Mouse (Mus musculus) testis, postnatal 10 days (tissue): ENCODE results near the gene Olfr924.
"Not testable (repeated sequence)": the region's sequence is repeated elsewhere in the genome, so short reads cannot be mapped to it uniquely, and the experiment has no call there.

Experiments
- DNase-seq: peaks from one replicate; pipeline ENCODE4 v3.0.0; 2021; ENCODE audit warnings: low spot score

Gene Olfr924

DNA sequence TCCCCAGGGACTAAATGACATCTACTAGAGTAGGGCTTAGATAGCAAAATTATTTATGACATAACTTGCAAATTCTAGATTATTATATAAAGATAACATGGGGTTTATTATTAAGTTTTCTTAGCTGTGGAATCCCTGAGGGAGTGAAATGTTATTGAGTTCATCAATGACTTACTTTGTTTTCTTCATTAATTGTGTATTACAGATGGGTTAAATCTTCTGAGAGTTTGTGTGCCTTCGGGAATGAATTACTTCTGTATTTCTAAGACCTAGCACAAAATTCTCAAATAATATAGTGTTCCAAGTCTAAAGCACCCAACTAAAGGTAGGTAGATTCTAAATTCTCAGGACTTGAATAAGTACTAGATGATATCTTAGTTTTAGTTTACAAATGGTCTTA, at the start of gene Olfr924:
TSS of gene Olfr924 (plus strand) at position 301 of the 400 bp plus-strand sequence.
- DNase-seq = no peak

DNA sequence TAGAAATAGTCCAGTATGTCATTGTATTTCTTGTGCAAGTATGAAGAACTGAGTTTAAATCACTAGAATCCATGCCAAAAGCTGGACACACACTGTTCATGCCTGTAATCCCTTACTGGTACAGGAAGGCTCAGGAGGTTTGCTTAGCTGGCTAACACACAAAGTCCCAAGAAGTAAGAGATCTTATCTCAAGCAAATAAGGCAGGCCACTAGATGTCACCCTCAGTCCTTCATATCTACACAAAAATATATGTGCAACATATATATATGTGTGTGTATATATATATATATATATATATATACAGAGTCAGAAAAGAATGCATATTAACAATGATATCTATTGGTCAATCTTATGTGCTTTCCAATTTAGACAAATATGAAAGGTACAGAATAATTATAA, 38.6 kb upstream of the Olfr924 start:
- DNase-seq = no peak

DNA sequence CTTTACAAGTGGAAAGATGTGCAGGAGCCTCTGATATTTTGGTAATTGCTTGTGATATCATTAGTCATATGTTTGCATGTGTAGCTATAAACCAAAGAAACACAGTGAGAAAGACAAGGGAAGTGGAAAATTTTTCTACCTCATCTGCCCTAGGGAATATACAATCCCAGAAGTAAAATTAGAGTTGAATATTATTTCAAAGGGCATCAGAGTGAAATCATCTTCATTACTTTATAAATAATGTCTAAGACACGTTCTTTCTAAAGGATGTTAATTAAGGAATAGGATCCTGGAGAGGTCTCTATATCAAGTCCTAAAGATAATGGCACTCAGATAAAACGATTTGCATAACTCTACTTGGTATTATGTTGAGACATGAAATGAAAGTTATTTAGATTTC, 29.9 kb upstream of the Olfr924 start, which contains the start of gene Olfr922:
TSS of gene Olfr922 (plus strand) at position 301 of the 400 bp plus-strand sequence.
- DNase-seq = no peak

DNA sequence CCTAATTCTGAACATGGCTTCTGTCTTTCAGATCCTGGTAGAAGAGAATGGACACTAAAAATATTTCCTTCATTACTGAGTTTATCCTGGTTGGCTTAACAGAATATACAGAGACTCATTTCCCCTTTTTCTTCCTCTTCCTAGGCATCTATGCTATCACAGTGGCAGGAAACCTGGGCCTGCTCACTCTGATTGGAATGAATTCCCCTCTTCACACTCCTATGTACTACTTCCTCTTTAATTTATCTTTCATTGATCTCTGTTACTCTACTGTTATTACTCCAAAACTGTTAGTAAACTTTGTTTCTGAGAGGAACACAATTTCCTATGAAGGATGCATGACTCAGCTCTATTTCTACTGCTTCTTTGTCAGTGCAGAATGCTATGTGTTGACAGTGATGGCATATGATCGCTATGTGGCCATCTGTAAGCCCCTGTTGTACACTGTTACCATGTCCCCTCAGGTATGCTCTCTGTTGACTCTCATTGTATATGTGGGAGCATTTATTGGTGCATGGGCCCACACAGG, 28.7 kb upstream of the Olfr924 start:
- no peak for DNase-seq

DNA sequence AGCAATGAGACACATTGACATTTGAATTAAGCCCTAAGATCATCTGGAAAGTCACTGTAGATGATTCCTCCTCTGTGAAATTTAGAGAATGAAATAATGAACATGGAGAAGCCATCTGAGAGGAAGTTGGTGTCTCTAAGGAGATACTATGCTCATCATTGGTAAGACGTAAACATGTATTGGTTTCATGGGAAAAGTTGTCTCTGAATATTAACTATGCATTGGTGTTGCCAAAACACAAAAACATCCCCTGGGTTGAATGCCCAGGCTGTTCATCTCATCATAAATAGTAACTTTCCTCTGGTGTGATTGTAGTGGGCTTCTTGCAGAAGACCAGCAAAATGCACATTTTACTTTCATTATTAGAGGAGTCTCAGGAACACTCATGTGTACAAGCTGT, 18.0 kb upstream of the Olfr924 start, which contains the start of gene Olfr923:
TSS of gene Olfr923 (plus strand) at position 301 of the 400 bp plus-strand sequence.
- DNase-seq = no peak

DNA sequence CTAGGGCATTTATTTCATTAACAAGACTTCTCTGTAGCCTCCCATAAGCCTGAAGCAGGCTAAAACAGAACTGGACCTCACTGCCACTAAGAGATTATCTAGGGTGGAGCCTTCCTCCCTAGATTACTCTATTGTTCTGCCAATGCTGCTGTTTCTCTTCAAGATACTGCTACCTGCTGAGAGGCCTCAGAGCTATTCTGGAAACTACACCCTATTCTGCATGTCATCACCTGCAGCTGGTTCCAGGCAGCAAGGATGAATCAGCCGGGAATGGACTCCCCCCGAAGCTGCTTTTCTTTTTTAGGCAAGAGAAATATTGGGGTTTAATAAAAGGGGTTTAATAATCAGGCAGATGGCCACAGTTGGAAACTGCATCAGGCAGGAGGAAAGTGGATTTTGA, 11.2 kb upstream of the Olfr924 start:
- DNase-seq = no peak

DNA sequence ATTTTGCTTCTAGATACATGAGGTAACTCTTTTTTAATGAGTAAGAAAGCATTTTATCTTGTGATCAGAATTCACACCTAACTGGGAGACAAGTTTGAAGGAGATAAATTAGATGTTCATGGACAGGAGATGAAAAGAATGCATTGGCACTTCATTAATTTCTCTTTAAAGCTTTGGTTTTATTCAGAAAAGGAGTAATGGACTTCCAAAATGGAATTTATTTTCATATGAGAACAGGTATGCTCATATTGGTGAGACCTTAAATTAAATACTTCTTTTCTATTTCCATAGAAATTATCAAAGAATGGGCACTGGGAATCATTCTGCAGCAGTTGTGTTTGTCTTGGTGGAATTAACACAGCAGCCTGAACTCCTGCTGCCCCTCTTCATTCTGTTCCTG, 10.5 kb downstream of the Olfr924 start, which contains the start of gene Olfr26:
TSS of gene Olfr26 (plus strand) at position 301 of the 400 bp plus-strand sequence.
- no peak for DNase-seq

DNA sequence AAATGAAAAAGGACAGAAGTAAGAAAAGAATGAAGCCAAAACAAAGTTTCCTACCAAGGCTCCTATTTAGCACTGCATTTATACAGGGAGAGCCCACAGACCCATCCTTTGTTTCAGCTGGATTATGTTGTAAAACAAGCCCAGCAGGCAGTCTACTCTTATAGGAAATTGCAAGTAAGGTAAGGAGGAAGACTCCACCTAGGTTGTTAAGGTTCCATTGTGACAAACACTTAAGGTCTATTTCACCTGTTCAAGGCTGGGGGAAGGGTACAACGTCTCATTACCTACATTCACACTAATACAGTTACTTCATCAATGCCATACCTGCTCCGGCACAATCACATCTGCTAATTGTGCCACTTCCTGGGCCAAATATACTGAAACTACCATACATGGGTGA, 30.6 kb downstream of the Olfr924 start:
- not testable (repeated sequence) for DNase-seq

DNA sequence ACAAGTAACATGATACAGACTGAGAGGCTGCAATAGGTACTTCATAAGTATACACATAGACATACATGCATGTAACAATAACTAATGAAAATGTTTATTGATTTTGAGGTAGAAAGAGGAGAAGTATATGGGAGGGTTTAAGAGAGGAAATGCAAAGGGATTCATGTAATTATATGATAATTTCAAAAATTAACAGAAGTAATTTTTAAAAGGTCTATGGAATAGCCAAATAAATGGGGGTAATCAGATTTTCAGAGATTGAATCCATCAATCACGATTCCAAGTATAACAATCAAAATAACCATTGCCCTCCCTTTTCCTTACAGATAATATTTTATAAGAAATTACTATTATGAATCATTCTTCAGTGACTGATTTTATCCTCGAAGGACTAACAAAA, 32.6 kb downstream of the Olfr924 start, which contains the start of gene Olfr926:
TSS of gene Olfr926 (plus strand) at position 301 of the 400 bp plus-strand sequence.
- no peak for DNase-seq
